Mouse (Mus musculus): ENCODE measurements around the gene Cfap70. TPM values are rescaled to one million over a fixed set of nuclear protein-coding genes. Genes with fewer than 3 reads are reported as not detected.

The Cfap70 gene
- not detected for polyA plus RNA-seq (2017; shearing (Covaris generic))

- ATAC-seq, result no peak
Measured at GRCm38 (mm10) chr14:20451765-20452331, at the start of gene Cfap70. Gene Cfap70 (minus strand): TSS chr14:20452226.

- ATAC-seq, result no peak
Measured at GRCm38 (mm10) chr14:20499982-20500381, 48.0 kb upstream of the Cfap70 start.

DNA sequence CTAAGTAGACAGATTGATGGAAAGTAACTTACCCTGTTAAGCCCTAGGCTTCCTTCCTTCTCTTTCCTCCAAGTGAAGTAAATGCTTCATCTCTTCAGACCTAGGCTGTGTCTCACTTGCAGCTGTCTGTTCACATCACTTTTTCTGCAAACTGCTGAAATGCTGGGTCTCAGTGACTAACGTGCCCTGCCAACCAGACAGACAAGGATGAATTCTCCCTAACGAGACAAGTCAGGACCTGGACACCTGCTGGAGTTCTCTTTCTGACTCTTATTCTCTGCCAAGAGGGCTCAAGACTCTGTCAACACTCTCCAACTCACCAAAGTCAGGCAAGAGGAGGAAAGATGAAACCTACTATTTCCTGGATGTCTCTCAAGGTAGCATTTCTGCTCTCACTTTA, 44.6 kb upstream of the Cfap70 start, which contains the start of gene Mss51:
Mss51 (minus strand) TSS at position 299 of the 400 bp plus-strand sequence.
- no peak for ATAC-seq

- ATAC-seq, result no peak
Measured at GRCm38 (mm10) chr14:20486031-20486430, 34.0 kb upstream of the Cfap70 start.

GRCm38 (mm10) chr14:20482051-20482751, 30.2 kb upstream of the Cfap70 start:
- ATAC-seq, result no peak

GRCm38 (mm10) chr14:20481211-20481610, 29.2 kb upstream of the Cfap70 start:
- ATAC-seq, result no peak

- ATAC-seq, result peak; percentile 5
Measured at GRCm38 (mm10) chr14:20480195-20480579, 28.2 kb upstream of the Cfap70 start.

DNA sequence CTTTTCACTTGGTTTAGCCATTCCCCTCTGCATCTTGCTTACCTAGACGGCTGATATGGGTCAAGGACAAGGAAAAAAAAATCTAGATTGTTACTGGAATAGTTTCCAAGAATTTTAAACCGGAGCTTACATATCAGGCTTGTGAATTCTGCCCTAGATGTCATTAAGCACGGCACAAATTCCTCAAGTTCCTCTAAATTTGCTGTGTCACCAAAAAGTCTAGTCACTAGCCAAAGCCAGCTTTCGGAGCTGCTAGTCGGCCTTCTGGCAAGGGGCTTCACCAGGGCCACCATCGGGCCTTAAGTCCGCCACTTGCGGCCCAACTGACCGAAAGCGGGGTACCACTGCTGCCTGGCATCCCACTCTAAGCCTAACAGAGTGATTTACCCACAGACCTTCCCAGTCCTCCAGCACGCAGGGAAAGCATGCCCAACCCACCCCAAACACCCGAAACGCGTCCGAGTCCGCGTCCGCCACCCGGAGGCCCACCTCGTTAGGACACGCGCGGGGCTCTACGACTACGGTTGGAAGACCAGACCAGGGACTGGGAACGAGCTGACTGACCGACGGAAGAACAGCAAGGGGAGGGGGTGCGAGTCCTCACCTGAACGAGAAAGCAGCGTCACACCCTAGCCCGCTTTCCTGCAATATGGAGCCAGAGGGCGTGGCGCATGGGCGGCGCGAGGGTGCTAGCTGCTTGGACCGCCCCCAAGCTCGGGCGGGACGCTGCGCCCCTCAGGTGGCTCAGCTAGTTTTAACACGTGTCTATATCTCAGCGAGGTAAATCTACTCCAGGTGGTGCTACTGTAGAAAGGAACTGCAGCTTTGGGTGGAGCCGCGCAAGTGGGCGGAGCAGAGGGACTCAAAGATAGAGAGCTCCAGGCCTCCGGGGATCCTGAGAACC, 27.5 kb upstream of the Cfap70 start, which contains the start of gene Anxa7:
Anxa7 (minus strand) TSS at position 843 of the 904 bp plus-strand sequence.
- peak; percentile 83 for ATAC-seq

- ATAC-seq, result no peak
Measured at GRCm38 (mm10) chr14:20478801-20479200, 26.8 kb upstream of the Cfap70 start.

DNA sequence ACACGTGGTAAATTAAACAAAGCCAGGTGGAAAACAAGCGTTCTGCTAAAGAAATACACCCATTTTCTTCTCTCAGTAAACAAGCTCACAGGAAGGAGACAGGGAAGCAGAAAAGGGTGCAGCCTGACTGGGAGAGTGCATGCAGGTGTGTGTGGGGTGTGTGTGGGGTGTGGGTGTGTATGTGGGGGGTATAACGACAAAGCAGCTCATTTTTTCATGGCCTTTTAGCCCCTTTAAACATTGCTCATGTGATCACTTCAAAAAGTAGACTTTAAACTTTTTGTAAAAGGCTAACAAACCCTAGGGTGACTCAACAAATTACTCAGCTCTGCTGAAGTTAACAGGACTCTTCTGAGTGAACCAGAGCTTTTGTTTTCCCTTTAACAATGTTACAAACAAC, 26.4 kb upstream of the Cfap70 start:
- ATAC-seq, result no peak

DNA sequence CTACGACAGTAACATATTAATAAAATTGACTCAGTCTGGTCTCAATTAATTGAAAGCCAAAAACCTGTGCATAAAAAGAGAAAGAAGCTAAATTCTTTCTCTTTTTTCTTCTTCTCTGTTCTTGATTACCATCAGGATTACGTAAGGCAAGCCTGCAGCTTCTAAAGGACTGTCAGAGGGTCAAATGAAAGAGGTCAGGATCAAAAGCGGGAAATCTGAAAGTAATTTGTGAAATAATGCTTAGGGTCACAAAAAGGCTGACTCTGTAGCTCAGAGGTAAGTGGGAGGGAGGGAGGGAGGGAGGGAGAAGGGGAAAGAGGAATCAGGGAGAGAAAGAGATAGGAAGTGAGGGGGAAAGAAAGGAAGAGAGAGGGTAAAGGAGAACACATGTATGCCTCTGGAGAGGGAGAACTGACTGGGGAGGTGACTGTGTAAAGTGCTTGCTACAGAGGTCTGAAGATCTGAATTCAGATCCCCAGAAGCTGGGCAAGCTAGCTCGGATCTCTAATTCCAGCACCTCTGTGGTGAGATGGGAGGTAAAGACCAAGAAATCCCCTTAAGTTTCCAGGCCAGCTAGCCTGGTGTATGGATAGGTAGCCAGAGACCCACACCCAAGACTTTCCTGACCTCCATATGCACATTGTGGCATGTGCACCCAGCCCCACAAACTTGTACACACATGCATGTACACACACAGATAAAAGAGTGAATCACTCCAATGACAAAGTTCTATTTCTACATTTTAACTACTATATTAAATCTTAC, 25.4 kb upstream of the Cfap70 start:
- no peak for ATAC-seq

DNA sequence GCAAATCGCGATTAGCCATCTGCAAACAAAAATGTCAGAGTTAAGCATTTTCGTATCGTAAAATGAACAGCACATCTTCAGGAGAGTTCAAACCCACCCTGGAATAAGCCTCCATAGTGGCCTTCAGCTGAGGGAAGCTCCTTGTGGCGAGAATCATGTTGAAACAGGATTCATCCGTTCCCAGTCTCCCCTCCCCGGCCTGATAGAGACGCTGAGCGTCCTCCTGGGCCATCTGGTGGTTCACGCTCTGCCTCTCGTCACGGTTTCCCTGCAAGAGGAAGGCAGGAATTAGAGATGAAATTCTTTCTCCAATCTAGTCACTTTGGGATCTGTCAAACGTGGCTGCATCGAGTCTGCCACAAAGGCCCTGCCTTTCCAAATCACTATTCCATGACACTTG, 8.2 kb upstream of the Cfap70 start:
- no peak for ATAC-seq

DNA sequence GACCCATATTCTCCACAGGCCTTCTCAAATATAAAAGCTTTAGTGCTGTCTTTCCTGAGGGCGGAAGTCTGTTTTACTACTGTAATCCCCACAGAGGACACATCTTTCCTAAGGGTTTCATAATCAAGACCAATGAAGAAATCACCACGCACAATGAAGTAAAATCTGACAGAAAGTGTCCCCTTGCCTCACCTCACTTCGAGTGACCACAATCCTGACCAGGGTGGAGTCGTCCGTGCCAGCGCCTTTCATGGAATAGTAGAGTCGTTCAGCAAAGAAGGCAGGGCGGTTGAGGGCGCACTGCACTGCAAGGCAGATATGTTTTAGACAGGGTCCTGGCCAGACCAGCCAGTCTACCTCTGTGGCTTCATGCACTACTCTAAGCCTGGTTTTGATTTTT, 6.4 kb upstream of the Cfap70 start:
- no peak for ATAC-seq

DNA sequence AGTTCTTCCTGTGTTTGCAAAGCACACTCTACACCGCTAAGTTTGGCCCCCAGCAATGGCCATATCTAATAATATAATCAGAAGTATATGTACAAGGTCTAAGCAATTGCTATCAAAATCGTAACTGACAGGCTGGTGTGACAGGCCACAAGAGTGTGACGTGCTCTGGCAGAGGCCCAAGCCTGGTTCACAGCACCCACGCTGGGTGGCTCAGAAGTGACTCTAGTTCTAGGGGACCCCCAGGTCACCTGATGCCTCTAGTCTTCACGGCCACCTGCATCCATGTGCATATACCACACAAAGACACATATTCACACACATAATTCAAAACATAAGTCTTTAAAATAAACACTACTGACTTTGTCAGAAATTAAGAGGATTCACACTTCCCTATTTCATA, 903 bp upstream of the Cfap70 start:
- no peak for ATAC-seq

DNA sequence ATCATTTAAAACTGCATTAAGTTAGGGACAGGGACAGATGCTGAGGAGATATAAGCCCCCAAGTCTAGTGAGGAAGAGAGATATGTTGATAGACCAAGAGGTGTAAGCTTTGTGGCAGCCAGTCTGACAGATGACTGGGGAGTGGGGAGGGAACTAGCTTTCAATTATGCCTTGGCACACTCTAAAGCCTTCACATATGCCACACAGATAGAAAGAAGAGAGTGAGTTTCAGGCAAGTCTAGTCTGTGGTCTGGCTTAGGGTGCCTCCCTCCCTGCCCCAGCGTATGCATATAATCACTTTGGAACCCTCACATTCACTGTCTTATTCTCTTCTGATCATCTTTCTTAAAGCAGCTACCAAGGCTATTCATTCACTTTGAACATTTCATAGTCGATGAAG, 724 bp downstream of the Cfap70 start:
- no peak for ATAC-seq

DNA sequence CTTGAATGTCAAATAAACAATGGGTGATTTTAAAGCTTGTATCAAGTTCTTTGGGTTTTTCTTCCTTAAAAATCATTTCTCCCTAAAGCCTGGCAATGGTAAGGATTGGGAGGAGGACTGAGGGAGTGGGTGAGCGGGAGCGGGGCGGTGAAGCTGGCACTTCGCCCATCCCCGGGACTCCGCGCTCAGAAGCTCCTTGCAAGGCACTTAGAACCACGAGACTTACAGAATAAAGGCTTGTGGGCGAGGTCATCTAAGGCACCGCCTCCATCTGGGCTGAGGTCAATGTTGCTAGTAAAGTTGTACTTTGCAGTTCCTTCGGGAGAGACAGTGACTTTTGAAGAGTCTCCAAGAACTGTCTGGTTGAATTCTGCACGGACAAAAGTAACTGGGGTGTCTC, 4.8 kb downstream of the Cfap70 start:
- ATAC-seq, result no peak

GRCm38 (mm10) chr14:20442252-20442651, 9.8 kb downstream of the Cfap70 start:
- no peak for ATAC-seq

- ATAC-seq, result no peak
Measured at GRCm38 (mm10) chr14:20436976-20437375, 15.1 kb downstream of the Cfap70 start.

- no peak for ATAC-seq
Measured at GRCm38 (mm10) chr14:20432420-20432819, 19.6 kb downstream of the Cfap70 start.

GRCm38 (mm10) chr14:20431726-20432125, 20.3 kb downstream of the Cfap70 start:
- ATAC-seq, result no peak

DNA sequence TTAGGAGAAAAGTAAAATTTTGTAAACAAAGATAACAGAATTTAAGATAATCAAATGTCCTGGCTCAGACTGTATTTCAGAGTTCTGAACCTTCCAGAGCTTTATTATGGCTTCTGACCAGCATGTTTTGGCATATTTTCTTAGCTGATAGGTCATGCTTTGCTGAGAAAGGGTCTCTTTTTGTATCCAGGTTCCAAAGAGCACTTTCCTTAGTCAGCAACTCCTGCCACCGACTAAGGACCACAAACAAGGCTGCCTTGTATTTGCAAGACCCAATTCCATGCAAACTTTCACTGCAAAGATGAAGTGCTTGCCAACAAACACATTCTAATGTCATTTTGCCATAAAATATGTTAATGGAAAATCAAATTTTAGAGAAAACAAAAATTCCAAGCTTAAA, 22.2 kb downstream of the Cfap70 start:
- ATAC-seq, result no peak

DNA sequence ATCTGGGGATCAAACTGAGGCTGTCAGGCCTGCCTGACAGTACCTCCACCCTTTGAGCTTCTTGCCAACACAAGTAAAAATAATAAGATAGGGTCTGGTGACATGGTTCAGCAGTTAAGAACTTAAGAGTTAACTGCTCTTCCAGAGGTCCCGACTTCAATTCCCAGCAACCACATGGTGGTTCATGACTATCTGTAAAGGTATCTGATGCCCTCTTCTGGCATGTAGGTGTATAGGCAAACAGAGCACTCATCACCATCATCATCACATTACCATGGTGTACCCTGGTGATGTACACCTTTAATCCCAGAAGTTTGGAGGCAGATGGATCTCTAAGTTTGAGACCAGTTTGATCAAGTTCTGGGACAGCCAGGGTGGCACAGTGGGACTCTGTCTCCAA, 23.4 kb downstream of the Cfap70 start:
- ATAC-seq, result no peak

DNA sequence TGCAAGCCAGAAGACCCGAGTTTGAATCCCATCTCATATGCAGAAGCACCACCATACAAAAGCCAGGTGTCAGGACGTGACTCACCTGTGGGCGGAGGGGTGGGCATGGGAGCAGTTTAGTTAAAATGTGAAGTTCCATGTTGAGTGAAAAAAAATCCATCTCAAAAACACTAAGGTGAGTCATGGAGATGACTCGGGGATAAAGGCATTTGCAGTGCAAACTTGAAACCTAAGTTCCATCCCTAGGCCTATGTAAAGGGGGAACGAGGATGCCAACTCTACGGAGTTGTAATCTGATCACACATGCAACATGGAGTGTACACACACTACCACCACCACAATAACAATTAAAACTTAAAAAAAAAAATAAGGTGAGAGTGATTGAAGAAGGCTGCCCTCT, 29.0 kb downstream of the Cfap70 start:
- no peak for ATAC-seq
